Mouse (Mus musculus) olfactory bulb, adult 2 months (tissue): ENCODE data around the gene Dctpp1. TPM values are rescaled to one million over a fixed set of nuclear protein-coding genes. Genes with fewer than 3 reads are reported as not detected.

Experiments used
- H3K27ac ChIP-seq: fragments of 200-500 bp; 2 replicates; pipeline ENCODE4 v1.5.1; 2012; ENCODE audit warnings: low read depth, low read length; ENCODE audit not compliant: insufficient read depth
- H3K4me1 ChIP-seq: fragments of 200-500 bp; 2 replicates; pipeline ENCODE4 v1.6.1; 2012; ENCODE audit warnings: low read length; ENCODE audit not compliant: control insufficient read depth, insufficient read depth
- H3K4me3 ChIP-seq: fragments of 200-500 bp; 2 replicates; pipeline ENCODE4 v1.5.1; 2012; ENCODE audit warnings: mild to moderate bottlenecking, low read depth, low read length, moderate library complexity; ENCODE audit not compliant: insufficient read depth
- CTCF ChIP-seq: fragments of 200-500 bp; IDR thresholded peaks from 2 replicates; pipeline ENCODE4 v1.5.1; 2012; ENCODE audit warnings: low read depth, mild to moderate bottlenecking, low read length, moderate library complexity; ENCODE audit not compliant: insufficient read depth
- POLR2A ChIP-seq: fragments of 200-500 bp; IDR thresholded peaks from 2 replicates; pipeline ENCODE4 v1.6.1; 2012; ENCODE audit warnings: mild to moderate bottlenecking, low read depth, low read length, moderate library complexity; ENCODE audit not compliant: insufficient read depth
- WGBS: fragments of 180-500 bp; shearing (Covaris S2); methylation state at CpG from one replicate; pipeline ENCODE4 v1.1.7; 2018; 5-methylcytosine and 5-hydroxymethylcytosine counted together
- polyA plus RNA-seq: library from polyadenylated mRNA; stranded (reverse); fragments of >200 nt; gene quantifications from 2 replicates; pipeline ENCODE4 v1.2.4, GENCODE M21; 2012; ENCODE audit warnings: low replicate concordance; ENCODE audit not compliant: missing spikeins, insufficient read depth, insufficient read length

Gene Dctpp1
- polyA plus RNA-seq, 1 experiment, result not detected

DNA sequence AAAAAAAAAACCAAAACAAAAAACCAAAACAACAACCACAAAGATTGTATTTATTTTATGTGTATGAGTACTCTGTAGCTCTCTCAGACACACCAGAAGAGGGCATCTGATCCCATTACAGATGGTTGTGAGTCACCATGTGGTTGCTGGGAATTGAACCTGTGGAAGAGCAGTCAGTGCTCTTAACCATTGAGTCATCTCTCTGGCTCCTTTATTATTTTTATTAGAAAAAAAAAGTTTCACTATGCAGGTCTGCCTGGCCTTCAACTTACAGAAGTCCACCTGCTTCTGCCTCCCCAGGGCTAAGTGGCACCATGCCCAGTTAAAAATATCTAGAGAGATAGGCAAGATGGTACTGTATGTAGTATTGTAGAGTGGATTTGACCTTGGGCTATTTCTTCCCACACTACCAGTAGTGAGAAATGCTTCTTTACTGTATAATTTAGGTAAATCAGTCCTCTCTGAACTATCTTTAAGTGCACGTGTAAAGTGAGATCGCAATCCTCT, 17.1 kb downstream of the Dctpp1 start:
- TF ChIP-seq POLR2A, result no peak
- TF ChIP-seq CTCF, result no peak
- Histone ChIP-seq H3K27ac (peak overlapping the region; percentile 61), H3K4me1 (peaks cover 14% of the 10 kb centered on the region), H3K4me3 (peak overlapping the region; percentile 73)
- 14% methylated on average over 2 of the region's 2 CpGs for WGBS

DNA sequence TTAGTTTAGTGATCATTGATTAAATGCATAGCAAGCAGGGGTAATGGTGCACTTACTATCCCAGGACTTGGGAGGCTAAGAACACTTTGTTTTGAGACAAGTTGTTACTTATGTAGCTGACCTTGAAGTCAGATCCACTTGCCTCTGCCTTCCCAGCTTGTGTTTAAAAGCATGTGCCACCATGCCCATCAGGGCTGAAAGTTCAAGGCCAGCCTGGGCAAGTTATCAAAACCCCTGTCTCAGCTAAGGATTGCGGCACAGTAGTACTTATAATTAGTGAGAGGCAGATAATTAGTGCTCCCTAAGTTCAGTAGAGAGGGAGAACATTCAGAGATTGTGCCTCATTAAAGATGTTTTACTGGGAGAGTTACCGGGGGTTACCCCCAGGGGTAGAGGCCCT, 25.7 kb downstream of the Dctpp1 start:
- 52% methylated on average over 2 of the region's 2 CpGs for WGBS

GRCm38 (mm10) chr7:127233765-127234164, 26.7 kb downstream of the Dctpp1 start:
- peak overlapping the region; percentile 86 for H3K4me3 ChIP-seq
- no peak for TF ChIP-seq POLR2A
- no peak overlapping the region for H3K27ac ChIP-seq
- WGBS, result 3% methylated on average over 9 of the region's 9 CpGs
- peaks cover 11% of the 10 kb centered on the region for H3K4me1 ChIP-seq

More for the DNA sequence above, 25.7 kb downstream of the Dctpp1 start:
- Histone ChIP-seq H3K27ac (no peak overlapping the region), H3K4me3 (no peak overlapping the region), H3K4me1 (peaks cover 11% of the 10 kb centered on the region)
- TF ChIP-seq CTCF (no peak), POLR2A (no peak)

- whole genome bisulfite sequencing, result under 1% methylated on average over 27 of the region's 27 CpGs
- TF ChIP-seq POLR2A, result no peak
- no peak for TF ChIP-seq CTCF
- peaks cover 11% of the 10 kb centered on the region for H3K4me1 ChIP-seq
- peak overlapping the region; percentile 86 for H3K4me3 ChIP-seq
- H3K27ac ChIP-seq, result peak overlapping the region; percentile 3; the same call in 1 of the 2 replicates
Observed at GRCm38 (mm10) chr7:127233368-127233749, 27.1 kb downstream of the Dctpp1 start.

DNA sequence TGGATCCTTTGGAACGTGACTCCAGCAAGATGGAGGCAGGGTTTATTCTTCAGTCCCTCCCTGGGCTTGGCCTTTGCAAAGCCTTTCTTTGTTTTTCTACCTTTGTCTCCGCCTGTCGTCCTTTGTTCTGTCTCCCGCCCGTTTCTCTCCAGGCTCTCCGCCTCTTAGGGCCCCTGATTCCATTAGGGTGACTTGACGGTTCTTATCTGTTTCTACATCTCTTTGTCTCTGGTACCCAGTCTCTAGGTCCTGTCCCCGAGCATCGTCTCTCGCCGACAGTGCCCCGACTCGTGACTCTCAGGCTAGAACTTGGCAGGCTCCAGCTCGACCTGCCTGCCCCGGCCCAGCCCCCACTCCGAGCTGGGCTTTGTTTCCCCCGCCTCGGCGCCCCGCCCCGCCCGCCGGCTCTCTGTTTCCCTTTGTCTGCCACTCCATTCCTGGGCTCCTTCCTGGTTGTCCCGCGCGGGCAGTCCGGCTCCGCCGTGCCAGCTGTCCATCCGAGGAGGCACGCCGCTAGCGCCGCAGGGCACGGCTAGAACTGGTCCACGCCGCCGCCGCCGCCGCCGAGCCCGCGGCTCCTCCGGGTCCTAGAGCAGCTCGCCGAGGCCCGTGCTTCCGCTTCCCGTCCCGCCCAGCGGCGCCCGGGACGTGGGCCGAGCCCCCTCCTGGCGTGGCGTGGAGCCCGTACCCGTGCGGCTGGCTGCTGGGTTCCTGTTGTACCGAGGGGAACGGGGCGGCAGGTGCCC, 27.7 kb downstream of the Dctpp1 start, which contains the start of the genes Zfp553 and Sept1:
Gene Zfp553, plus strand, starts transcription at position 440 of the 746 bp plus-strand sequence.
Gene Sept1, minus strand, starts transcription at position 509 of the 746 bp plus-strand sequence.
- under 1% methylated on average over 64 of the region's 64 CpGs for WGBS
- H3K4me1 ChIP-seq, result peaks cover 11% of the 10 kb centered on the region
- peak within 1 kb of the TSS; percentile 86 for H3K4me3 ChIP-seq
- TF ChIP-seq POLR2A (peak; percentile 55; the same call in 1 of the 2 replicates), CTCF (no peak)
- peak within 1 kb of the TSS; percentile 86 for H3K27ac ChIP-seq

DNA sequence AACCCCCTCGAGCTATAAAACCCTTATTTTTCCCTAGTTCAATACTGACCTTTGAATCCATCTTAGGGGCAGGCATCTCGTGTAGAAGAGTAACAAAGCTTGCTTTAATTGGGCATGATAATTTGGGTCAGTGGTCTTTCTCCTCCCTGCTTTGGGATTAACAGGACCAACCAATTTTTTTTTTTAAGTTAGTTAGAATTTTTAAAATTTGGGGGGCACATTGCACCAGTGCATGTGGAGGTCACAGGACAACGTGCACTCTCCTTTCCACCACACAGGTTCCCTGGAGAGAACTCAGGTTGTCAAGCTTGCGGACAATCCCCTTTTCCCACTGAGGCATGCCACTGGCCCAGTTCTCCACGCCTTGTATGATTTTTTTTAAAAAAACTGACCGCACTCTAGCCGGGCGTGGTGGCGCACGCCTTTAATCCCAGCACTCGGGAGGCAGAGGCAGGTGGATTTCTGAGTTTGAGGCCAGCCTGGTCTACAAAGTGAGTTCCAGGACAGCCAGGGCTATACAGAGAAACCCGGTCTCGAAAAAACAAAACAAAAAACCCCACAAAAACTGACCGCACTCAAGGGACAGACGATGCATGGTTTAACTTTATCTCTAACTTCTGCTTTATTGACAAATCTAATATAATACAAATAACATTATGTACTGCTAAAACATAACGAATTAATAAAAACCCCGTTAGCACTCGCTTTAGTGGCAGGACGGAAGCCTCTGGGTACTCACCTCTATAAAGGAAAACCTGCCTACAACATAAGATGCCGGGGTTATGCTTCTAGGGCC, 28.5 kb downstream of the Dctpp1 start:
- 2% methylated on average over 20 of the region's 20 CpGs for WGBS
- Histone ChIP-seq H3K4me3 (peak overlapping the region; percentile 86), H3K27ac (peak overlapping the region; percentile 86), H3K4me1 (peaks cover 11% of the 10 kb centered on the region)
- TF ChIP-seq CTCF, result no peak
- TF ChIP-seq POLR2A, result no peak

- H3K4me3 ChIP-seq, result no peak overlapping the region
- no peak overlapping the region for H3K27ac ChIP-seq
- peaks cover 11% of the 10 kb centered on the region for H3K4me1 ChIP-seq
- TF ChIP-seq CTCF (no peak), POLR2A (no peak)
- 30% methylated on average over 3 of the region's 3 CpGs for WGBS
Observed at GRCm38 (mm10) chr7:127231376-127231775, 29.1 kb downstream of the Dctpp1 start.

GRCm38 (mm10) chr7:127228615-127229303, 31.8 kb downstream of the Dctpp1 start:
- 55% methylated on average over 4 of the region's 4 CpGs for WGBS
- Histone ChIP-seq H3K27ac (no peak overlapping the region), H3K4me1 (peaks cover 11% of the 10 kb centered on the region), H3K4me3 (no peak overlapping the region)
- TF ChIP-seq POLR2A (no peak), CTCF (0 out of 2 replicates have a peak, but pooled peaks have one; percentile 26)
